Mouse (Mus musculus): ENCODE data around the gene Ank. TPM values are rescaled to one million over a fixed set of nuclear protein-coding genes. Genes with fewer than 3 reads are reported as not detected.
A peak's percentile ranks its signal among the peaks of the same experiment; 100 is the strongest.

The Ank gene
- total RNA-seq, 2 experiments from 2014 or later: 173 to 176 TPM

DNA sequence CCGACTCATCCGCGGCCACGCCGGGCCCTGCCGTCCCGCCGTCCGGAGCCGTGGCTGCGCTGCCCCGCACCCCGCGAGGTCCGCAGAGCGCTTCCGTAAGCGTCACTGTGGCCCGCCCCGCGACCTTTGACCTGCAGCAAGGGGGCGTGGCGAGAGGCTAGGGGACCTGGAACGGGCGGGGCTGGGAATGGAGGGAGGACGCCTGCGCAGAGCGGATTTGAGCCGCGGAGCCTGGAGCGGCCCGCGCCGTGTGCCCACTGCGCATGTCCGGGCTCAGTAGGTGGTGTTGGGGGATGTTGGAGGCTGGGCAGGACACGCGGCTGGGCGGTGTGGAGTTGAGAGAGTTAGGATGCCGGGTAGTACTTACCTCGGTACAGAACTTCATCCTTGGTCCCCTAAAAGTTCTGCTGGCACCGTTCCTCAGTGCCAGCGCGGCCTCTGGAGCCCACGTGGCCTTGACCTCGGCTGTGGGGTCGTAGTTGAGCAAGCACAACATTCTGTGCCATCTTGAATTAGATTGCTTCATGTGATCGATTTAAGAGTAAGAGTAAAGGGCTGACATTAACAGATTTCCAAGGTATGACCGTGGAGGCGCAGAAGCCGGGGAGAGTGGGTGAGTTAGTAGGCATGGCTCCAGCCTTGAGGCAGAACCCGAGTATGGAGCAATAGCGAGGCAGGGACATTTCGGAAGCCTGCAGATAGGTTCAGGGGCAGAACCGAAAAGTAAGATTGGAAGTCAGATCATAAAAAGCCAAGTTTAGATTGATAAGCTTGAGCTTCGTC lies 164.3 kb downstream of the Ank start, which contains the start of gene Otulin:
TSS of gene Otulin (minus strand) at position 93 of the 783 bp plus-strand sequence.
- intact Hi-C loops (cut with DNase I): no loop called here
- DNase-seq (ENCODE audit: extremely low spot score in 1 of 2, low spot score in 2 of 2): peak; percentile 99 to 100
- Histone ChIP-seq H3K4me3 (peak within 1 kb of the TSS; percentile 79), H3K27ac (peak within 1 kb of the TSS; percentile 89)
- no peak for TF ChIP-seq CTCF (IDR thresholded peaks at IDR 0.05)

- TF ChIP-seq CTCF (IDR thresholded peaks at IDR 0.05): no peak
- intact Hi-C loops (cut with DNase I): no loop called here
- no peak overlapping the region for H3K4me3 ChIP-seq
- H3K27ac ChIP-seq: no peak overlapping the region
- no peak for DNase-seq (ENCODE audit: extremely low spot score in 1 of 2, low spot score in 2 of 2)
These were observed 167.7 kb downstream of the Ank start for GRCm38 (mm10) chr15:27633941-27634900.

GRCm38 (mm10) chr15:27641171-27641570 lies 174.7 kb downstream of the Ank start:
- intact Hi-C loops (cut with DNase I): no loop called here
- TF ChIP-seq CTCF (IDR thresholded peaks at IDR 0.05): no peak
- Histone ChIP-seq H3K27ac (no peak overlapping the region), H3K4me3 (no peak overlapping the region)
- DNase-seq (ENCODE audit: extremely low spot score in 1 of 2, low spot score in 2 of 2): no peak

DNA sequence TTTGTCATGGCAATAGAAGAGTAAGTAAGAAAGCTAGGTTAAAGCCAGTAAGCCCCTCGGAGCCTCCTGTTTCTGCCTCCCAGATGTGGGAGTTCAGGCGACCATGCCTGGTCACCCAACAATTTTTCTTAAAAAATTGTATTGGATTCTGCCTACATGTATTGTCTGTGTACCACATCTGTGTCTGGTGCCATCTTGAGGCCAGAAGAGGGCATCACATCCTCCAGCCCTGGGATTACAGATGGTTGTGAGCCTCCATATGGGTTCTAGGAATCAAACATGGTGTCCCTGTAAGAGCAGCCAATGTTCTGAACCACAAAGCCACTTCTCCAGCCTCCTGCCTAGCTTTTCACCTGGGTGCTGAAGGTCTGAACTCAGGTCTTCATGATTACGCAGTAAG lies 176.4 kb downstream of the Ank start:
- Histone ChIP-seq H3K4me3 (no peak overlapping the region), H3K27ac (no peak overlapping the region)
- intact Hi-C loops (cut with DNase I): loop anchor here (2.0 kb wide), 1 partner anchor 326 kb away; no protein-coding TSS in a partner anchor
- DNase-seq (ENCODE audit: extremely low spot score in 1 of 2, low spot score in 2 of 2): no peak
- peak; percentile 76 for TF ChIP-seq CTCF (IDR thresholded peaks at IDR 0.05)

Small RNAs within 50 kb of the gene (microRNA-seq; reads per million reads assigned to microRNA genes)
- 1.9 to 2.4 reads per million in 2 experiments for gene Mir7117

Other genes with a start within 250 kb of the Ank start
- 10 to 100 TPM; 18.8 to 21.4 TPM for gene Otulin, start 164.0 kb downstream of the Ank start, total RNA-seq (2021)
- gene Otulinl, start 214.9 kb downstream of the Ank start, total RNA-seq (2021): 10 to 100 TPM; 21.1 to 30.0 TPM

Measured in left cerebral cortex, adult 2 months (tissue).